Mouse (Mus musculus): Measurements from ENCODE around the gene Exosc5.

Gene Exosc5

GRCm38 (mm10) chr7:25639754-25640153 is 19.2 kb upstream of the Exosc5 start:
- peak; percentile 45 for DNase-seq

DNA sequence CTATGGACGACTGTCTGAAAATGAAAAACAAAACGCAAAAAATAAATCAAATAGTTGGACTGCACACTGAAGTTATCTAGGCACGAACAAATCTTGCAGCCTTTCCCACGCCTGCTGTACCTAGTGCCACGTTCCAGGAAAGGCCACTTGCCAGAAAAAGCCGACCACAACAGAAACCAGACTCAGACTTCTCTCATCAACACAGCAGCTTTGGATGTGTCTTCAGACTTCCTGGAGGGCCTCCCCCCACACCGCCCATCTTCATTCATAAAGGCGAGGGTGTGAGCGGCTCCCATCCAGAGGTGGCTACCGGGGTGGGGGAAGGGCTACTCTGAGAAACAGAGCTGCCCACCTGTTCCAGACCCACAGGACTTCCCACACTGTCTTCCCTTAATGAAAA is 14.8 kb upstream of the Exosc5 start:
- DNase-seq: no peak

- DNase-seq: no peak
Measured at GRCm38 (mm10) chr7:25644631-25645030, 14.3 kb upstream of the Exosc5 start.

DNA sequence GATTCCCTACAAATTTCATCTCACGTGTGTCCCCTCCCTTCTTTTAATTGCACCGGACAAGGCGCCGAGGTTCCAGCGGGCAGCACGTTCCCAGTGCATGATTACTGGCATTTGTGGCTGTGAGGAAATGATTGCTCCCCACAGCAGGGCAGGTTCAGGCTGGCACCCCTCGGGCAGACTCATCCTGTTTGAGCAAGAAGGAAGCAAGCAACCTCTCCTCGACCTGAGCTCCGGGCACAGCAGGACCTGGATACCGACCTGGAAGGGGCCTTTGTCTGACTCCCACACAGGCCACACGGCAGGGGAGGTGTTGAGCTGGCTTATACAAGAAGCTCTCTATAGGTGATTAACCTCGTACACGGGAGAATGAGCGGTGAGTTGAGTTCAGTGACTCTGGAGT is 13.9 kb upstream of the Exosc5 start:
- no peak for DNase-seq

- DNase-seq: no peak
Measured at GRCm38 (mm10) chr7:25647574-25648123, 11.3 kb upstream of the Exosc5 start.

GRCm38 (mm10) chr7:25649839-25650238 is 9.1 kb upstream of the Exosc5 start:
- DNase-seq: no peak

GRCm38 (mm10) chr7:25651281-25651680 is 7.7 kb upstream of the Exosc5 start:
- DNase-seq: no peak

- no peak for DNase-seq
Measured at GRCm38 (mm10) chr7:25652244-25652759, 6.7 kb upstream of the Exosc5 start.

DNA sequence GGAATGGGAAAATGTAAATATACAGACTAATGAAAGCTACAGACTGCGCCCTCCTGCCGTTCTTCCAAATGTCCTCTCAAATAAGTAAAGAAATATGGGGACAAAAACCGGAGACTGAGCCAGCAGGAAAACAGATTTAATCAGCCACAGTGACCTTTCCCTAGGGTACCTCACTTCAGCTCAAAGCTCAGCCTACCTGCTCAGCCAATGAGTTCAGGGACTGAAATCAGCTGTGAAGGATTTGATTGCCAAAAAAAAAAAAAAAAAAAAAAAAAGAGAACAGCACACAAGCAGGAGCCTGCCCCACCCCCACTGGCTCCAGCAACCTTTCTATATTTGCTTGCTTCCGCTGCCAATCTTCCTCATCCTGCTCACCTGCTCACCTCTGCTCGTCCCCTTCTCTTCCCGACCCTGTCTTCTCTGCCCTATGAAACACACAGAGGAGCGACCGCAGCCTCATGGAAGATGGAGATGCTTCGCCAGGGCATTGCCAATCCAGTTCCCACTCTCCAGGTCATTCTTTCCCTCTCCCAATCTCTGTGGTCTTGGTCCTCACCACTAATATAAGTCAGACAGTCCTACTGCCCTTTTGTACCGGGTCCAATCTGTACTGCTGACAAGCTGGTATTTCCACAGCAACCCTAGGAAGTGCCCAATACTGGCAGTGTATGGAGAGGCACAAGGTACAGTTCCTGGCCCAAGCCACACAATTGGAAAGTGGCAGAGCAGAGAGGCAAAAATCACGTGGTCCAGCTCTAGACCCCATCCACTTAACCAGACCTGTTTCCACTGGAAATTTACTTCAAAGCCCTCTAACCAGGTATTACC is 3.1 kb upstream of the Exosc5 start:
- DNase-seq: peak; percentile 52

DNA sequence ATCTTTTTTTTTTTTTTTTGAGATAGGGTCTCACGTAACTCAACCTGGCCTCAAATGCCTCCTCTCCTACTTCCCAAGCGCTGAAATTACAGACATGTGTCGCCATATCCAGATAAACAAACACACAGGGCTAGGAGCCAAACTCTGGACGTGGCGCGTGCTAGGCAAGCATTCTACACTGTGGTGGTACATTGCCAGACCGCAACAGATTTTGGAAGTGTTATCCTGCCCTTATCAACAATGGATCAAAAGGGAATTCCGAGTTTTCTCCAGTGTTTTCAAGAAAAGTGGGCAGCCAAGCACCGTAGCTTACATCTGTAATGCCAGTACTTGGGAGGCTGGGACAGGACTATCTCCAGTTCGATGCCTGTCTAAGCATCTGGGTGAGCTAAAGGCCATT is 1.2 kb upstream of the Exosc5 start:
- no peak for DNase-seq

GRCm38 (mm10) chr7:25666381-25666780 is 7.4 kb downstream of the Exosc5 start:
- DNase-seq: no peak

GRCm38 (mm10) chr7:25669158-25669557 is 10.2 kb downstream of the Exosc5 start:
- DNase-seq: no peak

DNA sequence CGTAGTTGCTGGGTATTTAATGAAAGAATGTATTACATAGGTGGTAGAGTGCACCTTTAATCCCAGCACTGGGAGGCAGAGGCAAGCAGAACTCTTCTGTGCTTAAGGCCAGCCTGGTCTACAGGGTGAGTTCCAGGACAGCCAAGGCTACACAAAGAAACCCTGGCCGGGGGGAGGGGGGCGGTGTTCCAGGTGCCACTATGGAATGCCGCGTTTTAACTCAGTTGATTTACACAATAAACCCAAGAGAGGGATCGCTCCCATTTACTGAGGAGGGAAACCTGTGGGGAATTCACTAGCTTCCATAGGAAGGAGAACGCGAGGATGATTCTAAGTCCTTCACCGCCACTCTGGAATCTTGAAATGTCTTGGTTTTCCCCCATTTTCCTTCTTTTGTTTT is 10.7 kb downstream of the Exosc5 start:
- DNase-seq: no peak

DNA sequence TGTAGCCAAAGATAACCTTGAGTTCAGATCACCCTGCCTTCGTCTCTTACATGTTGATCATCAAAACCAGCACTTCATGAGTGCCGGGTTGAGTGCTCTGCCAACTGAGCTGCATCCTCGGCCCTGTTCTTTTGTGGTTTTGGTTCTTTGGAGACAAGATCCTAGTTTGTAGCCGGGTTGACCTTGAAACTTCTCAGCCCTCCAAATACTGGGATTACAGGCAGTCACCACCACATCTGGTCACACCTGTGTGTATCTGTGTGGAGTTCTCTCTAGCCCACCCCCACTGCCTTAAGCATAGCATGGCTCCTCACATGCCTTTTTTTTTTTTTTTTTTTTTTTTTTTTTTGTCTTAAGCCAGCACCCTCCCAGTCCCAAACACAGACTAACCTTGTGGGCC is 11.1 kb downstream of the Exosc5 start:
- no peak for DNase-seq

GRCm38 (mm10) chr7:25671686-25672085 is 12.7 kb downstream of the Exosc5 start:
- DNase-seq: no peak

DNA sequence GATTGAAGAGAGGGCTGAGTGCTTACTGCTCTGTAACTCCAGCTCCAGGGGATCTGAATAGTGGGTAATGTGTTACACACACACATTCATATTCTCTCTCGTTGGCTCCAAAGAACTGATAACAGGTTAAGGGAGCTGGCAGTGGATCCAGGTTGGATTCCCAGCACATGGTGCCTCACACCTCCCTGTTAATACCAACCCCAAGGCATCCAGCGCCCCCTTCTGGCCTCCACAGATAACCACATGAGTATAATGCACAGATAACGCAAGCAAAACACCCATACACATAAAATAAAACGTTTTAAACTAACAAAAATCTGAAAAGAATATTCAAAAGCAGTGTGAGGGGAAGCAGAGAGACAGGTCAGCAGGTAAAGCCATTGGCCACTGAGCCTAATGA is 13.5 kb downstream of the Exosc5 start:
- DNase-seq: no peak

- DNase-seq: no peak
Measured at GRCm38 (mm10) chr7:25674297-25674696, 15.3 kb downstream of the Exosc5 start.

DNA sequence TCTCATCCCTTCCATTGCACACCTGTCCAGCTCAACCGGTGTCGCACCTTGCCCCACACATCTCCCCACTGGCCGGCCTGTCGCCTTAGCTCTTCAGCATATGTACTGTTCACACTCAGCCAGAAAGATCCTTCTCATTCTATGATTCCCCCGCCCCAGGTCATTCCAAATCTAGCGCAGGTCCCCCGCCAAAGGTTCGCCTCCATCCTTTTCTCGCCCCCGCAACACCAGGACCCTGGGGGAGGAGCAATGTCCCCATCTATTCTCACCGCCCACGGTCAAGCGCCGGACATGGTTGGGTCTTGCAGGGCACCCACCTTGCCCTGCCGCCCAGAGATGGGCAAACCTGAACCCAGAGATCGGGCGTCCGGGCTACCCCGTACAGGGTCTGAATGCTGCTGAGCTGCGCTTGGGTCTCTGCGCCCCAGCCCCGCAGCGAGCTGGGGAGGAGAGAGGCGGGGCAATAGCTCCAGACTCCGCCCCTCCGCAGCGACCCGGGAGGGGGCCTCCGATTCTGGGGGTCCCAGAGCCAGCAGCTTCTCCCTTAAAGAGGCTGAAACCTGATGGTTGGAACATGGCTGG is 15.8 kb downstream of the Exosc5 start, which contains the start of gene Tmem91:
TSS of gene Tmem91 (minus strand) at position 448 of the 582 bp plus-strand sequence.
- DNase-seq: no peak

DNA sequence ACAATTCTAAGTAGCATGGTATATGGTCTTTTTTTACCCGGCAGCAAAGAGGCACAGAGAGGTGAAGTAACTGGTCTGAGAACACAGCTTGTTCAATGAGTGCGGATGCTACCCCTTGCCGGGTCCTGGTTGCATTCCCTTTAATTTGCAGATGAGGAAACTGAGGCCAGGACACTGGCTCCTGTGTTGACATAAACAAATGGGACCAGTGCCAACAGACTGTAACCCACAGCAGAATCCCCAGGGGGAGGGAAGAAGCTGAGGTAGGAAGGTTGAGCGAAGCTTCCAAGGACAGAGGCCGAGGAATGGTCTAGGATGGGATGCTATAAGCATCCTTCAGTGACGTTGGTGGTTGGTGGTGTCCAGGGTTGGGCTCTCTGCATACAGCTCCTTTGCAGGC is 16.4 kb downstream of the Exosc5 start:
- no peak for DNase-seq

GRCm38 (mm10) chr7:25676085-25676781 is 17.3 kb downstream of the Exosc5 start:
- peak; percentile 99 for DNase-seq

DNA sequence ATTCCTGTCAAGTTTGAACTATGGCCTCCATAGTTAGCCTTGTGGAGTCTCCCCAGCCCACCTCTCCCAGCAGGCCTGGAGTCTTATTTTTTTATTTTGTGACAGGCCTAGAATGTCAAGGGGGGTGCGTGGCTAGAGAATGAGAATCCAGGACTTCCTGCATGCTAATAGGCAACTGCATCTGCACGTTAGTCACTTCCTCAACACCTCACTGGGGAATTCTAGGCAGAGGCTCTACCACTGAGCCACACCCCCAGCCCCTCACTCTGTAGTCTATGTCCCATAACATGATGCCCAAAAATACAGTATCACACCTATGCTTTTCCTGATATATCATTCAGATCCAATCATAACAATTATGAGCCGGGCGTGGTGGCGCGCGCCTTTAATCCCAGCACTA is 18.0 kb downstream of the Exosc5 start:
- no peak for DNase-seq

- DNase-seq: no peak
Measured at GRCm38 (mm10) chr7:25679971-25680370, 21.0 kb downstream of the Exosc5 start.

DNA sequence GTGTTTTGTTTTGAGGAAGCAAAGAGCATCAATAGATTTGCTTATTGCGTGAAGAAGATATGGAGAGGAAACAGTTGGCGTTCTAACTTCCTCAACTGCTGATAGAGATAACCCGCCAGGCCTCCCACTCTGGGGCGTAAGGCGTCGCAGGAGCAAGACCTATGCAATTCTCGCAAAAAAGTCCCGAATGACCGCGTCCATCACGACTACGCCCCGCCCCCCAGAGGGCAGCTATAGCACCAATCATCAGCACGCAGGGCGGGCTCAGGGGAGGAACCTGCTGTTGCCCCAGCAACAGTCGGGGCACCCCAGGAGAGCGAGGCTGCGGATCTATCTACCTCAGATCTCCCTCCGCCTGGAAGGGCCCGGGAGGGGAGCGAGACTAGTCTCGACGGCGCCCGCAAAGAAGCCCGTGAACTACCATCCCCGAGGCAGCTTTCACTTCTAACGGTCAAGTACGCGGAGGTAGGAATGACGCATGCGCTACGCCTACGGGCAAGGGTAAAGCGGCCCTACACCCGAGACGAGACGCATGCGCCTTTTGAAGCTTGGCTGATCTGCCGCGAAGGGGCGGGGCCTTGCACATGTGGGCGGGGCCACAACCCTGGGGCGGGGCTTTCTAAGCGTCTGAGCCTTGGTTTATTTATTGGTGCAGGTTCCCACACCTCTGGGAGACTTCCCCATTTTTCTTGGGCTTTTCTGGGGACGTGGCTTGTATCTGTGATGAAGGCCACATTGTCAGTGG is 21.7 kb downstream of the Exosc5 start, which contains the start of gene B9d2:
TSS of gene B9d2 (plus strand) at position 267 of the 745 bp plus-strand sequence.
- peak; percentile 90 for DNase-seq

Data from cerebellum, adult 11 months (tissue).